Mouse (Mus musculus): ENCODE results near the gene Pex7.

Pex7 gene

DNA sequence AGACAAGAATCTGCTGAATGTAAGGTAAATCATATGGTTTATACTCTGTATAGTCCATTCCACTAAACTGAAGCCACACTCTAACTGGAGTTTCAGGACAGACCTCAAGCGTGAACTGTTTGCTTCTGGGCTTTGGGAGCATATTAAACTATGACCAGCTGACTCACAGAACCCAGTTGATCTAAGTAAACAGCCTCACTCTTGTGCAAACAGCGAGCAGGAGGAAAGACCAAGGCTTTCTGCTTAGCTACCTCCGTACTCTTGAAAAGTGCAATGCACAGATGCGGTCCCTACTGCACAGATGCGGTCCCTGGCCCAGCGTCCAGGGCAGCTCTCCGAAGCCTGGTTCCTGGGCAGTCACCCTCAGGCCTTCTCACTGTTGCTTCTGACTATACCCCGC lies 30.2 kb downstream of the Pex7 start:
- no peak for DNase-seq (ENCODE audit: low spot score in 2 of 2)

DNA sequence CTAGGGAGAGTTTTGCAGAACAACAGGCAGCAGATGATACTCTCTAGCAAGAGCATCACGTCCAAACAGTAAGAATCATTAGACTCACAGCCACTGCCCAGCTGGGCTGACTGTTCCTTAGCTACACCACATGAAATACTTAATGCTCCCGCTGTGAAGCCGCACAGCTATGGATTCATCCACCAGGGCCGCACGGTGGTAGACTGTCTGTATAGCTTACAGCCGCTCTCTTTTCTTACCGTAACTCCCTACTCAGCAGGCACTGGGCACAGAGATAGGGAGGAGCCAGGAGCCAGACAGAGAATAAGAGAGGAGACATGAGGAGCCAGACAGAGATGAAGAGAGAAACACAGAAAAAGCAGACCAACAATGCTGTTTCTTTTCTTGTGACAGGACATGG lies 30.8 kb downstream of the Pex7 start:
- no peak for DNase-seq (ENCODE audit: low spot score in 2 of 2)

DNA sequence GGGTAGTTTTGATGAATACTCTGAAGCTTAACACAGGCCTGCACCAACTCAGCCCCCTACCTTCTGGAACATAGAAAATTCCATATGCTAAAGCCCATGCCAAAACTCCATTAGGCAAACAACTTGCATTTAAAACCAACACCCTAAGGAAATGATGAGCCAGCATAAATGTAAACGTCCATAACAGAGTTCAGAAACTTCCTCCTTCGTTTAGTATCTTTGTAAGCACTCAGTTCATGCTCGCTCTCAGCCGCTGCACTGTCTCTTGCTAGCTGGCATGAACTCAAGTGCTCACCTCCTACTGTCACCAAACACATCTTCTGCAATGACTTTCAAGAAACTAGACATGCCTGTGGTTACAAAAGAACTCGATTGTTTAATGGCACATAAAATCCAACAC lies 32.1 kb downstream of the Pex7 start:
- DNase-seq (ENCODE audit: low spot score in 2 of 2), result no peak

DNA sequence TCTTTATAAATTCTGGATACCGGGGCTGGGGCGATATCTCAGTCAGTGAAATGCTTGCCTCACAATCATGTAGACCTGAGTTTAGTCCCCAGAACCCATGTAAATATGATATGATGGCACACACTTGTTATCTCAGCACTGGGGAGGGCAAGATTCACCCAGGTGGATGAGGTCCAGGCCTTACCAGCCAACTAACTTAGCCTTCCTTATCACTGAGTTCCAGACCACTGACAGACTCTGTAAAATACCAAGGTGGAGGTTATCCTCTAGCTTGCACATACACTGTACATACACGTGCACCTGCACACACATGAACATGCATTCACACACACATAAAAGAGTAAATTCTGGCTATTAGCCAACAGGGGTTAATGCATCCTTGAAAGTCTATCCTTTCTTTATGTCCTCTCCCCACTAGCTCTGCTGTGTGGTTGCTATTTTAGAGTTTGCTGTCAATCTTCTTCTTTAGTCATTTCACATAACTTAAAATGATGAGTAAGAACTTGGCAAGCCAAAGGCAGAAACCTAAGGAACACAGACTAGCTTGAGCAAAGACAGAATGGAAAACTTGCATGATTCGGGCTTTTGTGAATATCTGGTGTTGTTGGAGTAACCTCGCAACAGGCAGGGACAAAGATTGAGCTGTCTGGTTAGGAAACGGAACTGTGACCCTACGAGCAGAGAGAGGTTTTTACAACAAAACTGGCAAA lies 51.7 kb downstream of the Pex7 start:
- no peak for DNase-seq (ENCODE audit: low spot score in 2 of 2)

DNA sequence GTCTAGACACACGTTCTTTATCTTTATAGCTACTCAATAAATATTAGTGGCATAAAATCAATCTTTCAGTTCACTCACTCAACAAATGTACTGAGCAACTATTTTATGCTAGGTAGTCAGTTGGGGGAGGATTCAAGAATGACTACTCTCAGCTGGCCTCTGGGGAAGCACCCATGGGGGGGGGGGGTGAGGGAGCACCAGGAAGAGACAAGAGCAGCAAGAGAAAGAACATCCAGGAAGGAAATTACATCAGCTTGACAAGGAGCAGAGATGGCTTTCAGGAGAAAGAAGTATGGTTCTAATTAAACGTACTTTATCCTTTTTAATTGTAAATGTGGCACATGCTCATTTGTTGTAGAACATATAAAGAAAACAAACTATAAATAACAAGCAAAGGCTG lies 53.9 kb downstream of the Pex7 start:
- no peak for DNase-seq (ENCODE audit: low spot score in 2 of 2)

DNA sequence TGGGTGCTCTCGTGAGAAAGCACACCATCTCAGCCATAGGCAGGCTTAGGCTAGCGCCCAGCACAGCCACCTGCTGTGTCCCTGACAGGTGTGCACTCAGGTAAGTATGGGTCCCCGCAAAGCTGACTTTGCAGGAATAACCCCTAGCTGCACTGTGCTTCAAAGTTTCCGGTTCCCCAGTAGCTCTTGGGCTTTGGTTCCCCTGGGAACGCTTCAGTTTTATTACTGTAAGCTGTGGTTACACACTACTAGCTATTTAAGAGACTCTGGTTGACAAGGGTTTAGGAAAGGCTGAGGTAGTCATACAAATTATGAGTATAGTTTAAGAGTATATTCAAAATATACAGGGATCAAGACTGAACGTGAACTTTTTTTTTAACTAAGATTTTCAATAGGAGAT lies 54.7 kb downstream of the Pex7 start:
- no peak for DNase-seq (ENCODE audit: low spot score in 2 of 2)

DNA sequence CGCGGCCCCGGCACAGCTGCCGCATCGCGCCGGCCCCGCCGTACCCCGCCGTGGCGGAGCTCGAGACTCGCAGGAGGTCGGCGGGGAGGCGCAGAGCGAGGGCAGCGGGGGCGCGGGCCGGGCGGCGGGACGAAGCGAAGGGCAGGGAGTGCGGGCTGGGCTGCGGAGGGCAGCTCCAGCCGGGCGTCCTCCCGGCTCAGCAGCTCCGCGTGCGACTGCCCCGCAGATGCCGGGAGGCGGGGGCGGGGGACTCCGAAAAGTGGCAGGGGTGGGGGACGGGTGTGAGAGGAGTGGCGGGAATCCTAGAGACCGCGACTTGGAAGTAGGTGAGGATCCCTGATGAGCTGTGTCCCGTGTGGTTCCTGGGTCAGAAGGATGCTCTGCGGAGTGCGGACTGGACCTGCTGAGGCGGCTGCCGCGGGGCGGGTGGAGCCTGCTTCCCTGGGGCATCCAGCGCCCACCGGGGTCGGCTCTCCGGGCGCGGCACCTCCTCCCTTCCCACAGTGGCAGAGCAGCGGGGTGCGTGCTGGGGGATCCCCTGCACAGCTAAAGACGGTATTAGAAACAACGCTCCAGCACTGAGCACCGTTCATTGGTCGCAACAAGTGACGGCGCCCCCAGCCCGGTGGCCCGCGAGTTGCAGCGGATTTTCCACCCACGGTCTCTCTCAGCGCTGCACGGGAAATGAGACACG lies 56.3 kb downstream of the Pex7 start, which contains the start of gene Slc35d3:
TSS of gene Slc35d3 (minus strand) at position 462 of the 694 bp plus-strand sequence.
- DNase-seq (ENCODE audit: low spot score in 2 of 2), result peak; percentile 41 to 46

DNA sequence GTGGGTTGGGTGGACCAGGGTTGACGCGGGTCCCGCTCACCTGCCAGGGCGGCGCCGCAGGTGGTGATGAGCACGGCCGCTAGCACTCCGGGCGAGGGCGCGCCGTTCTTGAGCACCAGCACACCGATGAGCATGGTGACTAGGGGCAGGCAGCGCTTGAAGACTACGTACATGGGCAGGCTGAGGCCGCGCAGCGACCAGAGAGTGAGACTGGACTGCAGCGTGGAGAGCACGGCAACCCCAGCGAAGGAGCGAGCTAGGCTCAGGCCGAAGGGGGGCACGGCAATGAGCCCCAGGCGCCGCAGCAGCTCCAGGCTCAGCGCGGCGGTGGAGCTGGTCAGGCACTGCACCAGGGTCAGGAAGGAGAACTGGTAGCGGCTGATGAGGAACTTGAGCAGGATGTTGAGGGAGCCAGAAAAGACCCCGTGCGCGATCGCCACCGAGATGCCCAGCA lies 56.9 kb downstream of the Pex7 start:
- DNase-seq (ENCODE audit: low spot score in 2 of 2), result peak in 1 of 2 experiments; percentile 31

DNA sequence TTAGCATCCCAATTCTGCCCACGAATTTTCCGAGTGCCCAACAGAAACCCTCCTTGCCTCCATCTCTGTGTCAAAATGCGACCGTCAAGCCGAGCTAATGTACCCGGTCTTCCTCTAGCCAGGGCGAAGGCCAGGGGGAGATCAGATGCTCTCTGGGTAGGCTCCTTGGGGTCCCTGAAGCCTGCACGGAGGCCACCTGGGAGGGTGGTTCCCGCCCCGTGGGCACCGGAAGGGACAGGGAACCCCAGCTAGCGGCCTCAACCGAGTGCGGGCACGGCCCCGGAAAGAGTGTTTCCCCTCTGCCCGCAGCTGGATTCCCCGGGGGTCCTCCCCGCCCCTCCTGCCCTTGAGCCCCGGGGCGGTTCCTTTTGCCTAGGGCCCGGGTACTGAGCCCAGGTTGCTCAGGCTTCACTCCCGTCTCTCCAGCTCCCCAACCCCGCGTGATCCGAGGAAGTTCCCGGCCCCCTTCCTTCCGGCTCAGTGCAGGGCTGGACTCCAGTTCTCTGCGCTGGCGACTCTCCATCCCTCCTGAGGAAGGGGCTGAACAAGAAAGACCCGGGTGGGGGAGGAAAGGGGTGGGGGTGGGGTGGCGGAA lies 57.6 kb downstream of the Pex7 start:
- peak in 1 of 2 experiments; percentile 25 for DNase-seq (ENCODE audit: low spot score in 2 of 2)

DNA sequence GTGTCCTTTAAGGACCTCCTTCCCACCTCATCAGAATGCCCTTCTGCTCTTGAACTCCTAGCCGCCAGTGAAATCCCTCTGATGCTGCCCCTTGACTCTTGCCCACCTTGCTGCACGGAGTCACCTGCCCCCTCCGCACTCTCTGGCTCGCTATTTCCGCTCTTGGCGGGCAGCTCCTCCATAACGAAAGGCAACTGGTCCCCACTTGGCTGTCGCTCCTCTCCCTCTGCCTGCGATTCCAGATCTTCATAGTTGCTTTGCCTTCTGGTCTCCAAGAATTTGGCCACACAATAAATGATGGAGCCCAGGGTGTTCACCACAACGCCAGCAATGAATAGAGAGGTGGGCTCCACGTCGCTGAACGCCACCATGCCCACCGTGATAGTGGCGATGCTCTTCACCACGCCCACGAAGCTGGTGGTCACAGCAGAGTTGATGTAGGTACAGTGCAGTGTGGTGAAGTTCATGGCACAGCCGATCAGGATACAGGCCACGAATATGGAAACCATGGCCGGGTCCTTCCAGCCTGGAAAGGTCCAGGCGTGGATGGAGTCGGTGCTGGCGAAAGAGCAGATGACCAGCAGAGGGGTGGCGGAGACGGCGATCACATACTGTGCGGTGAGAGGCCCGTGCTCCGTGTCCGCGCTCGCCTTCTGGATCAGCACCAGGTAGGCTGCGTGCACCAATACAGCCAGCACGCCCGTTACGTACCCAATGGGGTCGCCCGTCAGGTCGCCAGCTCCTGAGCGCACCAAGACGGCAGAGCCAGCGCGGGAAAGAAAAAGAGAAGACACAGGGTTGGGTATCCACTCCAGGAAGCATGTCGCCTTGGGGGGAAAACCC lies 58.3 kb downstream of the Pex7 start:
- peak in 1 of 2 experiments; percentile 10 for DNase-seq (ENCODE audit: low spot score in 2 of 2)

DNA sequence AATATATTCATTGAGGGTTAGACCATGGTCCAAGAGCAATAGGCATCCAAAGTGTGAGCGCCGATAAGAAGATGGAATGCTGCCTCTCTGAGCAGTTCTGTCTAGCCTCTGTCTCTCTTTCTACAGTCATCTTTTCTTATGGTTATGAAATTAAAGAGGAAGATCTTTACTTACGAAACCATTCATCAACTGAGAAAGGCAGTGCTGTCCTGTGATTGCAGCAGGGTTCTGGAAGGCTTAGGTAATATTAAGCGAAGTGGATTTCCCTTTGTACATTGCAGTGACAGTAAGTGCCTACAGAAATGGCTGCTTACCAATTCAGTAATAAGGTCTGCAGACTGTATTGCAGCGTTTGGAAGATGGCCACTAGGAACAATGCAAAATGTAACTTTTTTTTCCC lies 67.7 kb downstream of the Pex7 start:
- no peak for DNase-seq (ENCODE audit: low spot score in 2 of 2)

DNA sequence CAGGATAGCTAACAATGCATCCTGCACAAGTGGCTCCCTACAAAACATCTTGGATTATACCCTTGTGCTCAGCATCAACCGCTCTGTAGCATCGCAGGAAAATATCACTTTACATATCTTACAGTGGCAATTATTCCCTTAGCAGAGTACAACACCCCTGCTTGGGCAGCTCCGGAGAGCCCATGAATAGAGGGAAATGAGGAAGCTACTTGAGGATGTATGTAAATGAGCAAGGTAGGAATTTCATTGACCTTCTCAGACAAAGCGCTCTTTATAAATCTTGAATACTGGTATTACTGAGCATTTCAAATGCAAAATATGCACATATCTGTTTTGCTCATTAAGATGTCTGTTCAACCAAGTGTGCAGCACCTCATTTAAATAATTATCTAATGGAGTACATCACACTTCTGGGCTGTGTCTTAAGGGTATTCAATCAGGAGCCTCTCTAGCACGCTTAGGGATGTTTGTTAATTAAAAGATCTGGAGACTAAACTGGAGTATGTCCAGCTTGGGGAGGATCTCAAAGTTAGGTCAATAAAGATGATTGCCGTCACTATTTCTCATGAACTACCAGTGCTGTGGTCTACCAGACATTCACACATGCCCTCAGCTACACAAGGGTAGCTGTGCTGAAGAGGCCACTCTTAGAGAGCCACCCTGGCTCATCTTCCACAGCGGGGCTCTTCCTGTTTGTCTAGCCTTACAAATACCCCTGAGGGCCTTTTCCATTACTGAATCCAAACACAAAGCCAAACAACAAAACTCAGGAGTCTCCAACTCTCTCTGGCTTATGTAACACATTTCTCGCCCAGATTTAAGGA lies 71.4 kb downstream of the Pex7 start:
- DNase-seq (ENCODE audit: low spot score in 2 of 2), result no peak

DNA sequence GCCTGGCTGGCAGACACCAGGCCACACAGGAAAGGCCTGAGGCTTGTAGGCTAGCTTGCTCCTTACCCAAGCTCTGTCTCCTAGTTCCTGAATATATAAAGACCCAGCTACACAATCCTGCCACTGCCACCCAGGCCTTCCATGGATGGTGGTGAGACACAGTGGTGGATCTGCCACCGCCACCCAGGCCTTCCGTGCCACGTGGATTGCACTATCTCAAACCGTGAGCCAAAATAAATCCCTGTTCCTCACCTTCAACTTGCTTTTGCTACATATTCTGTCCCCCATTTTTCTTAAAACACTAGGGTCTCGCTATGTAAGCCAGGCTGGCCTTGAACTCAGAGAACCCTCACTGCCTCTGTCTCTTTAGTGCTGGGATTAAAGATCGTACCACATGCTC lies 73.3 kb downstream of the Pex7 start:
- no peak for DNase-seq (ENCODE audit: low spot score in 2 of 2)

DNA sequence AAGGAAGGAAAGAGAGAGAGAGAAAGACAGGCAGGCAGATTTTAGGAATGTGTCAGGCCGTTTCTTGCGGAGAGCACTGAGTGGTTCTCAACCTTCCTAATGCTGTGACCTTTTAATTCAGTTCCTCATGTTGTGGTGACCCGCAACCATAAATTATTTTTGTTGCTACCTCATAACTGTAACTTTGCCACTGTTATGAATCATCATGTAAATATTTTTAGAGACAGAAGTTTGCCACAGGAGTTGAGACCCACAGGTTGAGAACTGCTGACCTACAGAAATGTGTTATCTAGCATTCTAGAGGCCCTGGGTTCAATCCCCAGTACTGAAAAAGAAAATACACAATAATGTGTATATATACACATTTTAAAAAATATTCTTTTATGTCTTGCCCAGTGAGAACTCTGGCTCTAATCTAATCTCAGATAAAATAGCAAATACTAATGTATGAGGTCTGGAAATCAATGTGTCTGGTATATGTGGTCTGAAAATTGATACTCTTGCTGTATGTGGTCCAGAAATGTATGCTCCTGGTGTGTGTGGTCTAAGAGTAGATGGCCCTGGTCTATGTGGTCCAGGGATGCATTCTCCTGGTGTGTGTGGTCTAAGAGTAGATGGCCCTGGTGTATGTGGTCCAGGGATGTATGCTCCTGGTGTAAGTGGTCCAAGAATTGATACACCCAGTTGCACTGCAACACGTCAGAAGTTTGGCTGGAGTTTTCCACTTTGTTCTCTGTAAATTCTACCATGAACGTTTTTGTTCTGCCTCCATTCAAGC lies 76.2 kb downstream of the Pex7 start:
- DNase-seq (ENCODE audit: low spot score in 2 of 2), result no peak

DNA sequence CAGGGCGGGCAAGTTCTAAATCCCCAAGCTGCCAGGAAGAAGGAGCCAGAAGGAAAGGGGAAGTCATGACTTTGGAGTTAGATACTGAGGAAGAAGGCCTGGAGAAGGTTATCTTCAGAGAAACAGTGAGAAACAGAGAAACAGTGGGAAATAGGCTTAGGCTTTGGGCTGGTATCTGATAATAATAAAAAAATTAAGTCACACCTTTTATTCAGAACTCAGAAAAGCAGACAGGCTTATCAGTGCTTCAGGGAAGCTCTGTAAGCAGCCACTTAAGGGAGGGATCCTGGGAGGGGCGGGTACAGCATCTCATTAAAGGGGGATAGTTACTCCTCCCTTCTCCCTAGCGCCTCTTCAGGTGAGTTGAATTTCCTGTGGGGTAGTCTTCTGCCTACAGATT lies 86.5 kb downstream of the Pex7 start:
- DNase-seq (ENCODE audit: low spot score in 2 of 2), result no peak

DNA sequence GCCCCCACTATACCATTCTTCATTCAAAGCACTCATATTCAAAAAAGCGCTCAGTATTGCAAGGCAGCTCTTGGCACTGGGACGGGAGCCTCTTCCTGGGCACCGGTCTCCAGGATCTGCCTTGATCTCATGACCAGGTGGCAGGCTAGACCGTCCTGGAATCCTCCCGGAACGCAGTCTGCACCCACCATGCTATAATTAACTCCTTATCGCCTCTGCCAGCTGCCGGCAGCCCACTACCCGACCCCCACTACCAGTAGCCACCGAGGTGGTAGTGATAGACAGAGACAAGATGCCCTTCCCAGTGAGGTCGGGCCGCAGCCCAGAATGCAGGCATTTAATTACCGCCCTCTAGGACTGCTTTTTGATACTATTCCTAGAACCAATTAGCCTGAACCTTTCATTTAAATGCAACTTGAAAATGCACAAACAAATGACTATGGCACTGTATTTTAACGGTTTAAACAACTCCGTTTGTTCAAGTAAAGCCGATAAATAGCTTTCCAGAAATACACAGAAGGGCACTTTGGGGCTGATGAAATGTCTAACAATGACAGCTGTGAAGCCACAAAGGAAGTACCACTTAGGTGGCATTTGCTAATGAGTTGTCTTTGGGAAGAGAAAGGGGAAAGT lies 88.7 kb downstream of the Pex7 start:
- DNase-seq (ENCODE audit: low spot score in 2 of 2), result no peak

DNA sequence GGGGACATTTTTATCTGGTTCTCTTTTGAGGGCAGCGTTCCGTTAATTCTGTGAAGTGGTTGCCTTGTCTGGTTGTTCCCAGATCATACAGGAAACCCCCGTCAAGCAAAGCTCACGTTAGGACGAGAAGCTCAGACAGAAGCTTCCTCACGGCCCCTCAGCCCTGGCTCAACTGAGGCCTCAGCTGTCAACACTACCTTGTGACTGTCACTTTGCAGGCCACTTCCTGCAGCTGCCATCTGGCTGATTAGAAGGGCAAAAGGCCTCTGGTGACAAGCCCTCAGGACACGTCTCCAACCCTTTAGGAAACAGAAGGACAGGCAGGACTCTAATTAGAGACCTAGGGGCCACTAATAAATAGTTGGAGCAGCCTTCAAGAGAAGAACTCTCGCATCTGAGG lies 92.1 kb downstream of the Pex7 start:
- DNase-seq (ENCODE audit: low spot score in 2 of 2), result peak in 1 of 2 experiments; percentile 24

DNA sequence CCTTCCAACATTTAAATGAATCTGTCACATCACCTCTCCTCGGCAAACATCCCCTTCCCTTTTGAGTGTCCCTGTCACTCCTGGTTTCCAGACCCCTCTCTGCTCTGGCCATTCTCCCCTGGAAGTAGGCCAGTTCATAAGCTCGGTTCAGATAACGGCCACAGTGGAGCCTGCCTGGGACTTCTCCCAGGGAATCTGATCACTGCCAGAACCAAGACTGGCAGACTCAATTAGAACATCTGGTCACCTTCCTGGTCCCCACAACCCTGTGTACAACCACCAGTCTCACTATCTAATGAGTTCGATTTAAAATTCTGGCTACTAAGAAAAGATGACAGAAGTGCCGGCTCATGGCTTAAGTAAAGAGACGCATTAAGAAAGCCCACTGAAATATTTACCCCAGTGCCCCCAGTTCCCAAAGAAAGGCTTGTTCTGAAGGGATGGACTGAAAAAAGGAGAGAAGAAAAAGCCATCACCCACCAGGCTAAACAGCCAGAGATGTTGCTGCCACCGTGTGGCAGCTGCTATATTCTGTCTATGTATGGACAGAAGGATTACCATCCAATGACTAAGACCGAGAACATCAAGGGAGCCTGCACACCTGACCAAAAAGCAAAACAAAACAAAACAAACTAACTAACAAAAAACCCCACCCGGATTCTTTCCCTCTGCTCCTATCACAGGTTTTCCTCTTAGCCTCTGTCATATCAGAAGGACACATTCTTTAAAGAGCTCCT lies 95.9 kb downstream of the Pex7 start:
- peak in 1 of 2 experiments; percentile 42 for DNase-seq (ENCODE audit: low spot score in 2 of 2)

DNA sequence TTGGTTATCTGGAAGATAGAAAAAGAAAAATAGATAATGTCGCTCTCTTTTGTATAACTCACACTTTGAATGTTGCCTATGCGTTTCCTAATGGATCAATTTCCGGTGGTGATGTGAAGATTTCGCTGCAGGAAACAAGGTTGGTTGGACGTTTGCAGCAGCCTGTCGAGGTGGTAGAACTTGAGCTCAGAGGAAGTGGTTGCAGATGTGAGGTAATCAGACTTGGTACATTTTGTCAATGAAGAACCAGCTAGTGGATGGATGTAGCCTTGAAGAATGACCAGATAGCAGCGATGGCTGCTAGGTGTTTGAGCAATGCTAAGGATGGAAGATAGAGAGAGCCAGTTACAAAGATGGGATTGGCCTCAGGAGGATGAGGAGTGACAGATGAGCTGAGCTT lies 102.7 kb downstream of the Pex7 start:
- DNase-seq (ENCODE audit: low spot score in 2 of 2), result no peak

All from cerebellum, postnatal 4 days (tissue).